Mouse (Mus musculus) frontal cortex, postnatal 10 days (tissue): ENCODE results near the gene Bicral.

Experiments
- DNase-seq, 2 experiments: peaks; one replicate each; pipeline ENCODE4 v3.0.0; 2022; ENCODE audit warnings: low spot score in 2 of 2, mixed read lengths in 1 of 2

Gene Bicral

DNA sequence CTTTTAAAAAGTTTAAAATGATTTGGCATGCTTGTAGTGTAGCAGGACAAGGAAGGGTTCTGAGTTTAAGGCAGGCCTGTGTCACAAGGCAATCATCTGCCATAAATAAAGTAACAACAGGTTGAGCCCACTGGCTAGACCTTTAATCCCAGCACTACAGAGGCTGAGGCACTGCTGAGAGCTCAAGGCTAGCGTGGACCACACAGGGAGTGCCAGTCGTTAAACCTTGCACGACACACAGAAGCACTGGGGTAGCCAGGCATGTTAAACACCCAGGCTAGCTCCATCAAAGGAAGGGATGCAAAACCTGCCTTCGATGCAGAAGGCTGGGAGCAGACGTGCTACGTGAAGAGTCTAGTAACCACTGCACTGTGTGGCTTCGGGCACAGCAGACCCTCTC is 14.6 kb downstream of the Bicral start:
- no peak for DNase-seq

DNA sequence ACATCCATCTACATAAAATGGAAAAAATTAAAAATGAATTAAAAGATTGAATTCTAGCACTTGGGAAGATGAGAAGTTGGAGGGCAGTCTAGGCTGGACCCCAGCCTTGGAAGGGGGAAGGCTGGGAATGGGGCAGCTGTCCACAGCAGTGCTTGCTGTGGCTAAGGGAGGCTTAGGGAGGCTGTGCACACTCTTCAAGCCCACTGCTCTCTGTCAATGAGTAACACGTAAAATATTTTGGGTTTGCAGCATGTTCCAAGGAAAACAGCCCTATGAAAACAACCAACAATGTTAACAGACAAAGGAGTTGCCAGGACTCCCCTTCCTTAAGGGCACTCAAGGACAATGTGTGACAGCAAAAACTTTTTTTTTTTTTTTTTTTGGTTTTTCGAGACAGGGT is 15.3 kb downstream of the Bicral start:
- no peak for DNase-seq

DNA sequence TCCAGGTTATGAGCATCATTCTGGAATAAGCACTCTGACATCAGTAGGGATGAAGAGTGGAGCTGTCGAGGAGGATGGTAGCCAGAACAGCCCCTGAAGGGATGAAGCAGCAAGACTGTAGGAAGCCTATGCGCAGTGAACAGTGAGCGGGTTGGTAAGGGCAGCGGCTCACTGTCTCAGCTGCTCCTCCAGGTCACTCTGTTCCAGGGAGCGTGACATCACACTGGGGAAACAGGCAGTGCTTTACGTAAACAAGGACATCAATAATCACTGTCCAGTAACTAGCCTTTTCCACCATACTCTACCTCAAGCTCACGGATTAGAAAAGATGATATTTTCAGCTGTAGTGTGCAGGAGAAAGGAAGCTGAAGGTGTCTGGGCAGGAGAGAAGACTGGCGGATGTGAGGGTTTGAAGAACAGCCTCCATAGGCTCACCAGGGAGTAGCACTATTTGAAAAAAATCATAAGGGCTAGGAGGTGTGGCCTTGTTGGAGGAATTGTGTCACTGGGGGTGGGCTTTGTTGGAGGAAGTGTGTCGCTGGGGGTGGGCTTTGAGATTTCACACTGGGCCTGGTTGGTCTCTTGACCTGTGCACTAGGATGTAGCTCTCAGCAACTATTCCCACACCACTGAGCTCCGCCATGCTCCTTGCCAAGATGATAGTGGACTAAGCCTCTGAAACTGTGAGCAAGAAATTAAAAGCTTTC is 17.8 kb downstream of the Bicral start:
- no peak for DNase-seq

DNA sequence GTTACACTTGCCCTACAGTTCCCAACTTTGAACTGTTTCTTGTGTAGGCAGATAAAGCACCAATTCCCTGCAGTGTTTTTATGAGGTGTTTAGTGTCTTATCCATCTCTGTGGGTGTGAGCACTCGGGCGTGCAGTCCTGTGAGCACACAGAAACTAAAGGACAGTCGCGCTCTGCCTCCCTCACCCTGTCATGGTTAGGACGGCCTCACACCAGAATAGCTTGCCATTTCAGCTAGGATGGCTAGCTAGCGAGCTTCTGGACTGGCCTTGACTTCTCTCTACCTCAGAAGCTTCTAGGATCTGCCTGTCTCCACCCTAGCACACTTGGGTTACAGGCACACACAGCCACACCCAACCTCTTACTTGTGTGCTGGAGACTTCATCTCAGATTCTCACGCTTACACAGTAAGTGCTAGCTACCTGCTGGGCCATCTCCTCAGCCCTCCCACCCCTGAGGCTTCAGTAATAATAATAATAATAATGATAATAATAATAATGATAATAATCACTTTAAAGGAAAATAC is 19.8 kb downstream of the Bicral start:
- DNase-seq = no peak

DNA sequence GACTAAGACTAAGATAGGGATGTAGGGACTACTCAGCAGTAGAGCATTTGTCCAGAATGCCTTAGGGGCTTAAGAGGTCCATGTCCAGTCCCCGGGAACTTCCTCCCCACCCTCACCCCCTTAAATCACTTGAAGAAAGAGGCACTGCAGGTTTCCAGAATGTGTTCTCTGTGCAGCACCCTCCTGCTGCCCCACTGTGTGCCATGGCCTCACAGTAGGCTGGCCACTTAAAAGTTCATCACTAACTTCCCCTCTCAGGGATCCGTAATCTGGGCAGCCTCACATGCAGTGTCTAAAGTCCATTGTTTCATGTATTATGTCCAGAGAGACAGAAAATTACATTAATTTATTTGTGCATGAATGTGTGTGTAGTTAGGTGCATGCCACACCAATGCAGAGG is 20.4 kb downstream of the Bicral start:
- DNase-seq = no peak

DNA sequence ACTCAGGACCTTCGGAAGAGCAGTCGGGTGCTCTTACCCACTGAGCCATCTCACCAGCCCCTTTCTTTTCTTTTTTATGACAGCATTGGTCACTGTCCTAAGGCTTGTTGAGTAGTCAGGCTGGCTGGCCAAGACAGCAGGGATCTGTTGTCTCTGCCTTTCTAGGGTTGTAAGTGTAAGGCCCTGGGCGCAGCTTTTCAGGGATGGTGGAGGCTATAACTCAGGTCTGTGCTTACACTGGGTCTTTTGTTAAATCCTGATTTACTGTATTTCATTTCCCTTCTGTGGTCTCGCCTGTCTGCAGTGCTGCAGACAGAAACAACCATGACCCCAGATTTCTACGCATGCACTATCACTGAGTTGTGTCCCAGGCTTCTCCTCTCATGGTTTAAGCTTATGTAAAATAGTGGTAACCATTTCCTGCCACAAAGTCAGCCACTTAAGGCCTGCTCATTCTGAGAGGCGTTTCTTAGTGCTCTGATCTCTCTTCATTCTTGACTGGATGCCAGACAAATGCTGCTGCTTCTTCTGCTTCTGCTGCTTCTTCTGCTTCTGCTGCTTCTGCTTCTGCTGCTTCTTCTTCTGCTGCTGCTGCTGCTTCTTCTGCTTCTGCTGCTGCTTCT is 23.1 kb downstream of the Bicral start:
- no peak for DNase-seq

DNA sequence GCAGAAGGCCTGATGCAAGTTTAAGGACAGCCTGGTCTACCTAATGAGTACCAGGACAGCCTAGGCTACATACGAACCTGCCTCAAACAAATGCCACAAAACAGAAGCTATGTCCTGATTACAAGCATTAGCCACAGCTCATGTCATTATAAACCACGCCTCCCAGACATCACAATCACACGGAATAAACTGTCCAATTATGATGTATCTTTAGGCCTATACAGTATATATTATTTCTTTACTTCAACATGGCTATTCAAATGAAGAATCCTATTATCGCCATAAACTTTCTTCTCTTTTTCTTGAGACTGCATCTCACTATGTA is 25.3 kb downstream of the Bicral start:
- no peak for DNase-seq

DNA sequence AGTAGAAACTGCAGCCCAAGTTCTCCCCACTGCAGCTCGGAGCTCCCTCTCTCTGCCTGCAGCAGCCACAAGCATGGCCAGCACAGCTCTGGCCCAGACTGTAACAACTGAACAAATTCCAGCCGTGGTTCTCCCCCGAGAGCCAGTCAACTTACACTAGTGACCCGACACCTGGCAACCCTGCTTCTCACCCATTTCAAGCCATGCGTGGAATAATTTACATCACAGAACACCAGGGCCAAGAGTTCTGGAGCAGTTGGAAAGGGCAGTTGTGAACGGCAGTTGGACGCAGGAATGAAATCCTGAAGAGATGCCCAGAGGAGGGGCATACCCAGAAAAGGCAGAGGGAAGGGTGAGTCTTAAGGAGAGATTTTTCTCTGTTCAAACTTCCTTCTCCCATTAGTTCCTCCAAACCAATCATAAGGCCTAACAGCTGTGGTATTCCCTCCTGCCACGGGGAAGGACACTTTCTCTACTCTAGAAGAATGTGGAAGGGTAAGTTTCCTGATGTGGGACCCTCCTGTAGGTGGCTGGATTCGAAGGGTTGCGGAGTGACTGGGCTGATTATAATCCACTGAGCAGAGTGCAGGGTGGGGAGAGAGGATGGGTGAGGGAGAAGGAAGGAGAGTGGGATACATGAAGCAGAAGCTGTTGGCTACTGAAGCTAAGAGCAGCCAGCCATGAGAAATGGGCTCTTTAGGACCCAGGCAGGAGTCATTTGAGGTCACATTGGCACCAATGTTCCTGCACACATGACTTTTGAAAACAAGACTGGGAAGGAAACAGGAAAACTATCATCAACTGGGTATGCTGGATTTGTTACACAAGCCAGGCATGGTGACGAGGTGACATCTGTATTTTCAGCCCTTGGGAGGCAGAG is 25.9 kb downstream of the Bicral start:
- DNase-seq = no peak

DNA sequence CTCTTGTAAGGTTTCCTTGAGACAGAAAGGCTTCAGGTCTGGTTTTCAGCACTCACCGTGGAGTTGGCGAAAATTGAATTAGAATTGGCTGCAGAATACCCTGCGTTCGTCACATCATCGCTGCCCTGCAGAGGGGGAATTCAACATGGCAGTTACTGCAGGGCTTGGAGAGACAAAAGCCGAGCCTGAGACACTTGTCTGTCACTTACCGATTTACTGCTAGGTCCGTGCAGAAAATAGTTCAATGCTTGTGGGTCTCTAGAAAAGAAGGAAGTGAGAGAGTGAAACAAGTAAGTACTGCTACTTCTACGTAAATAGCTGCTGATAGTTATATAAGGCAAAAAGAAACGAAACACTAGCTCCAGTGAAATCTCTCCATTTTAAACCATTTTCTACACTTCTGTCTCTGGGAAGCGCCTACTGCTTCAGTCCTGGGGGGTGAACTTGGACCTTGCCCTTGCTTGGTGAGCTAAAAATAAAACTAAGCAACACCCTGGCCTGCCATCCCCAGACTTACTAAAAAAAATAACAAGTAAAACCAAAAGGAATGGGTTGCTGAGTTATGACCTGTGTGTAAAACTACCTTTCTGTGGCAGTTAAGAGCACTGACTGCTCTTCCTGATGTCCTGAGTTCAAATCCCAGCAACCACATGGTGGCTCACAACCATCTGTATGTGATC is 28.3 kb downstream of the Bicral start:
- no peak for DNase-seq

DNA sequence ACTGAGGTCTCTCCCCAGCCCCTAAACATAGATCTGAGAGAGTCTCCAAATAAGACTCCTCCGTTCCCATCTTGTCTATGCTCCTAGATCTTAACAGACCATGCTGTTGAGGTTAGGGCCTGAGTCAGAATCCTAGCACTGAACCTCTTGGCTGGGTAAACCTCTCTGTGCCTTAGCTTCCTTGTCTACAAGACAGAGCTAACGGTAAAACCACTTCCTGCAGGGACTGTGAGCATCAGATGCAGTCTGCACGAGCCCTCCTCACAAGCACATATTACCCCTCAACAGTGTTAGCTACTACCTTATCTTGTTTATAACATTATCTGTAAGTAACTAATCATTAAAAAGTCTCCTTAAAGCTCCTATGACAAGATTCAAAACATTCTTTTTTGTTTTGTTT is 29.3 kb downstream of the Bicral start:
- no peak for DNase-seq

DNA sequence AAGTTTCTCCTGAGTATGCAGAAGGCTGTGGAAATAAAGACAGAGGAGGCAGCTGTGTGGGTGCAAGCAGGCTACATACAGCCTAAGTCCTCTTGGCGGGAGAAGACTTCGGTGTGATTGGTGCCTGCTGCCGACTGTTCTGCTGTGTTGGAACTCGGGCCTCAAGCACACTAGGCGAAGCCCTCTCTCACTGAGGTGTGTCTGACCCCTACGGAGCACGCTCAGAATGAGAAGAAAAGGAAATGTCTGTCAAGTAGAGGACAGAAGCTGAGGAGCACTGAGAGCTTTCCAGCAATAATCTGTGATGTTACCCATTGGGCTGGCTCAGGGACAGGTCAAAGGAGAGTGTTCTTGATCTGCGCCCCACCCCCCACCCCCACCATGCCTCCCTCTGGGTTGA is 35.2 kb downstream of the Bicral start:
- no peak for DNase-seq

DNA sequence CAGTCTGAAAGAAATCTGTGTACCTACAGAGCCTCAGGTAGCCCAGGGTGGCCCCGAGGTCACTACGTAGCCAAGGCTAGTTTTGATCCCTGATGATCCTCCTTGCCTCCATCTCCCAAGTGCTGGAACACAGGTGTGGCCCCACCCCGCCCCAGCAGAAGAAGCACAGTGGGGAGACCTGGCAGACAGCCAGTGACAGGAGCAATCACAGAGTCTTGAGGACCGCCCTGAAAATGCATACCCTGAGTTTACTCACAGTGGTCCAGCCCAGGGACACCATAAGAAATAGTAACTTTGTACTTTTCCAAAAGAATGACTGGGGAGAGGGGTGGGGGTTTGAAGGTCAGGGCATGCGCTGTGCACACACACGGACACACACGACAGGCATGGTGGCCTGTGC is 37.7 kb downstream of the Bicral start:
- DNase-seq = no peak

DNA sequence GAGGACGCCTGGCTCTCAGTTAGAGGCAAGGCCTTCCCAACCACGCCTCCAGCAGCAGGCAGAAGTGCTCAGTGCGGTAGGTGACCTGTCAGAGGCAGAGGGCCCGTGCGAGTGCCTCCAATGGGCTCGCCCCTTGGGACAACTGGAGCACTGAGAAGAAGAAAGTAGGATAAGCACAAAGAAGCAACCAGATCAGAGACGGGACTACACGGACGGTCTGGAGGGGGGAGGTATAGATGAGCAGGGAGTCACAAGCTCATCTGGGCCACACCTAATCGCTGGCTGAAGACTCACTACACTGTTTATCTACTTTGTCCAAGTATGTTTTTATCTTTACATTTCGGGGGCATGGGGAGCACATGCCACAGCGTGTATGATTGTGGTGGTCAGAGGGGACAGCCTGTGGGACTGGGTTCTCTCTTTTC is 40.5 kb downstream of the Bicral start:
- no peak for DNase-seq

DNA sequence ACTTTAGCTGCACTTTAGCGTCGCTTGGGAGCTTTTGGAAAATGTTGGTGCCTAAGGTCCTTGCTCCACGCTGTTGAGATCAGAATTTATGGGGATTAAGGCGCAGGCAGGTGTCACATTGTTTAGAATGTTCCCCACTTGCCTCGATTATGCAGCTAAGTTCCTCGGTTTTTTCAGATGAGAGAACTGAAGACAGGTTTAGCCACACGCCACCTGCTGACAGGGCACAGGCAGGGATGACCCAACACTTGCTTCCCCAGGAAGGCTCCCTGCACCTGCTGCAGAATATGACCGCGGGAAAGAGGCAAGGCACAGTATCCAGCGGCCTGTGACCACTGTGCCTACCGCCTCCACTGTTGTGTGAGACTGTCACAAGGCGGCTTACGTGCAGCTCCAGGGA is 42.0 kb downstream of the Bicral start:
- DNase-seq = no peak

DNA sequence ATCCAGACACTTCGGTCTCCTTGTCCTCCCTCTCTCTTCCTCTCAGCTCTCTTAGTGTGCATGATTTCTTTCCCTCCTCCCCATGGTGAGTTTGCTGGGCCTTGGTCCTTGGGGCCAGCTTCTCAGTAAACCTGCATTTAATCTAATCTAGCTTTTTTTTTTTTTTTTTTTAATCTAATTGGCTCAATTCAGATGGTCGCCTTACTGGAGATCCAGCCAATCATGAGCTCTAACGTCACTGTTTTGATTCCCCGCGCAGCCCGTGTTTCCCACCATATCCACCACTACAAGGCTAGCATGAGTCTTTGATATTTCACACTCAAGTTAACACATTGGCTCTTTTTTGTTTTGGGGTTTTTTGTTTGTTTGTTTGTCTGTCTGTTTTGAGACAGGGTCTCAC is 43.8 kb downstream of the Bicral start:
- no peak for DNase-seq

DNA sequence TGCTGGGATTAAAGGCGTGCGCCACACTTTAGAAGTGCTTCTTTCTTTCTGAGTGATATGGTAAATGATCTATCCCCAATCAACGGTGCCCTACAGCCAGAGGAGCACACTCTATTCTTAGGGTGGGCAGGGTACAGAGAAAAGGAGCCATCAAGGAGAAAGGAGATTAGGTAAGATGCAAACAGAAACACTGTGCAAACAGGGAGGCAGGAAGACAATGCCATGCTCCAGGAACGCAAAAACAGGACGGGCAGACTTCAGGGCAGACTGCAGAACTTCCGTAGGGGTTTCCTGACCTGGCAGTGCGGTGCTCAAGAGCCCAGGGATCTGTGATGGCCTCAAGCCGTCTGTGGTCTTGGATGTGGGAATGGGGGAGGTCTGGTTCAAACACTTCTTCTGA is 44.6 kb downstream of the Bicral start:
- no peak for DNase-seq

DNA sequence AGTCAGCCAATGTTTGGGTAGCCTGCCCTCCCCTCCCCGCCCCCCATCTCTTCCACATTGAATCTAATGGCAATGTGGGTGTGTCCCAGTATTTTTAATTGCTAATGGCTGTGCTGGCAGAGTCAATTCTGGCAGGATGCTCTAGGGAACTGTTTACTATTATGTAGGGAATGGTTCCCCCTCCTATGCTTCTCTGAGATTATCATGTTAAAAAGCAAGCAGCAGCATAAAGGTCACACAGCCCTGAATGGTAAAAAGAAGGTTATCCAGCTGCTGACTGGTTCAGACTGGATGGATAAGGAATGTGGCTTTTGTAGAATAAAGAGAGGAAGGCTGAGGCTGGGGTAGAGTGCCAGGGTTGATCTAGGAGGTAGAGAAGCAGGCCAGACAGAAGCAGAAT is 45.8 kb downstream of the Bicral start:
- no peak for DNase-seq

DNA sequence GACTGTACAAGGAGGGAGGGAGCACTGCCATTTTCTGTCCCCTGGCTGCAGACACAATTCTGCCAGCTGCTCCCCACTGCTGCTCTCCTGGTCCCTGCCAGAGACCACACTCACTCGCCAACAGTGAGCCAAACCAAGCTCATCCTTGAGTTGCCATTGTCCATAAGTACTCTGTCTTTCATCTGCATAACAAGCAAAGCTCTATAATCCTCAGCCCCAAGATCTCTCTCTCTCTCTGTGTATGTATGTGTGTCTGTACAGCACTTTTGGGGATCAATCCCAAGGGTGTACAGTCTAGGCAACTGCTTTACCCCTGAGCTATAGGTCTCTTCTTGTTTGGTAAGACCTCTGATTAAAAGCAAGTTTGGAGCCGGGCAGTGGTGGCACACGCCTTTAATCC is 47.6 kb downstream of the Bicral start:
- no peak for DNase-seq

DNA sequence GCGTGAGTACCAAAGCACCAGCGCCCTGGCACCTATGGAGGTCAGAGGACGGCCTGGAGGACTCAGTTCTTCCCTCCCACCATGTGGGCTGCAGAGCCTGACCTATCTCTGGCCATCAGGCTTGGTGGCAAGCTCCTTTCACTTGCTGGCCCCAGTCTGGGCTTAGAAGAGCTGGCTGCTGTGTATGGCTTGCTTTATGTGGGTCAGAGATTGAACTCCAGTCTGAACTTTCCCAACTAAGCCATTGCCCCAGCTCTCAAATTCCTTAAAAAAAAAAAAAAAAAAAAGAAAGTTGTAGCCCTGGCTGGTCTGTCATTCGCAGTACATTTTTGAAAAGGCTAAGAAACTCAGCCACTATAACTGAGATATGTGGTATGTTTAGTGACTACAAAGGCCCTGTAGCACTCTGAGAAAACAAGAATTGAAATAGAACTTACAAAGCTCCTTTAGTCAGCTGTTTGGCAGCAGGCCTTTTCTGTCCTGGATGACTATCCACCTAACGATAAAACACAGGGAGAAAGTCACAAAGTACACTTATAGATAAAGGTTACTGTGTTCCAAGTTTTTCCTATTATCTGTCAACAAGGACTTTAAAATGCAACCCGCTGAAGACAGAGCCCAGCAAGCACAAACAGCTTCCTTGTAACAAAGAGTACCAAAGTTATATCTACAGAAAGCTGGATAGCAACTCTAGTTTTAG is 49.0 kb downstream of the Bicral start:
- DNase-seq = no peak

DNA sequence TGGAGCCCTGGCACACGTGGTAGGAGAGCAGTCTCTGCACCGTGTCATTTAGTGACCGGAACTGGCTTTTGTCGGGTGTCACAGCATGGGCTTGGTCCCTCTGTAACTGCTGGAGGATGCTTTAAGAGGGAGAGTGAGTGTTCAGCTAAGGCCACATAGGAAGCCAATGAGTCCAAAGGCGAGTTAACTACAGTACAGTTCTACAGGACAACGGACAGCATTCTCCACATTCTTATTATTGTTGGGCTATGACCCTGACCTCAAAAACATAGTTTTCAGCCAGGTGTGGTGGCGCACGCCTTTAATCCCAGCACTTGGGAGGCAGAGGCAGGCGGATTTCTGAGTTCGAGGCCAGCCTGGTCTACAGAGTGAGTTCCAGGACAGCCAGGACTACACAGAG is 49.9 kb downstream of the Bicral start:
- DNase-seq = no peak

DNA sequence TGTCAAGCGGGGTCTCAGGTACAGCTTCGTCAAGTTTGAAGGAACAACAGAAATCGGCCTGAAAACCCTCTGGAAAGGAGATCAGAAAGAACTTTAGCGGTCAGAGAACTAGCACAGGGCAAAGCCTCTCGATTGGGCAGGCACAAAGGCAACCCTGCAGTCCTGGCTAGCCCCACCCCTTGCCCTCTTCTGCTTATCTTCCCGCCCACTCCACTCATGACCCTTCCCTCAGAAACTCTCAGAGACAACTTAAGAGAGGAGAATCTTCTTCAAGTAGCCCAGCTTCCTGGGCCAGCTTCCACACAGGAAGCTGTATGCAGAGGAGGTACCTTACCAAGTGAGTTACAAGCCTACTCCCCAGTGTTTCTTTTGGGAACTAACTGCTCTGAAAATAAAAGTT is 56.5 kb downstream of the Bicral start:
- no peak for DNase-seq

DNA sequence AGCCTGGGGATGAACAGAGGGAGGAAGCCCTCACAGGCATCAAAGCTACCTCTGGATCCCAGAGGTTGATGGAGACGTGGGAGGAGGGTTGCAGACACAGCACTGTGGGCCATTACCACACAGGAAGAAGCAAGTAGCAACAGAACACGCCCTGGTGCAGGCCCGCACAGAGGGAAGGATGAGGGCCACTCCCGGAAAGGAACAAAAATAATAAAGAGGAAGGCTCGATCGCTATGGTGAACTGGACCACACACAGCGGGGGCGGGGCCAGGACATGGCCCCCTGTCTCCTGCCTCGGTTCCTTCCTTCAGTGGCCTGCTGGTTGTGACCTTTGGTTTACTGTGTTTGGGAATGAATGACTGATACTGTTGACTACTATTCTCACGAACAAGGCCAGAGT is 58.6 kb downstream of the Bicral start:
- no peak for DNase-seq
